Mouse (Mus musculus): ENCODE results near the gene Kif28.
"Not testable (repeated sequence)": the region's sequence is repeated elsewhere in the genome, so short reads cannot be mapped to it uniquely, and the experiment has no call there.

Kif28 gene

GRCm38 (mm10) chr1:179682753-179683152 is 62.3 kb downstream of the Kif28 start:
- not testable (repeated sequence) for H3K36me3 ChIP-seq (ENCODE audit: control insufficient read depth, insufficient read depth, low read length, poor library complexity, severe bottlenecking); DNase-seq (ENCODE audit: low read depth, low spot score)

GRCm38 (mm10) chr1:179679326-179679725 is 65.7 kb downstream of the Kif28 start:
- H3K36me3 ChIP-seq (ENCODE audit: control insufficient read depth, insufficient read depth, low read length, poor library complexity, severe bottlenecking): no peaks in the 10 kb centered on the region
- DNase-seq (ENCODE audit: low read depth, low spot score): no peak
- H3K27me3 ChIP-seq (ENCODE audit: control insufficient read depth, insufficient read depth, low read length, poor library complexity, severe bottlenecking): no peaks in the 10 kb centered on the region

More at GRCm38 (mm10) chr1:179682753-179683152, 62.3 kb downstream of the Kif28 start:
- H3K27me3 ChIP-seq (ENCODE audit: control insufficient read depth, insufficient read depth, low read length, poor library complexity, severe bottlenecking): not testable (repeated sequence)

GRCm38 (mm10) chr1:179677031-179677430 is 68.0 kb downstream of the Kif28 start:
- H3K36me3 ChIP-seq (ENCODE audit: control insufficient read depth, insufficient read depth, low read length, poor library complexity, severe bottlenecking): no peaks in the 10 kb centered on the region
- DNase-seq (ENCODE audit: low read depth, low spot score): no peak
- no peaks in the 10 kb centered on the region for H3K27me3 ChIP-seq (ENCODE audit: control insufficient read depth, insufficient read depth, low read length, poor library complexity, severe bottlenecking)

- DNase-seq (ENCODE audit: low read depth, low spot score): no peak
- Histone ChIP-seq H3K27me3 (ENCODE audit: control insufficient read depth, insufficient read depth, low read length, poor library complexity, severe bottlenecking) (no peaks in the 10 kb centered on the region), H3K36me3 (ENCODE audit: control insufficient read depth, insufficient read depth, low read length, poor library complexity, severe bottlenecking) (no peaks in the 10 kb centered on the region)
Observed at GRCm38 (mm10) chr1:179674355-179674754, 70.7 kb downstream of the Kif28 start.

GRCm38 (mm10) chr1:179668836-179669537 is 76.1 kb downstream of the Kif28 start:
- no peaks in the 10 kb centered on the region for H3K36me3 ChIP-seq (ENCODE audit: control insufficient read depth, insufficient read depth, low read length, poor library complexity, severe bottlenecking)
- peak; percentile 26 for DNase-seq (ENCODE audit: low read depth, low spot score)
- H3K27me3 ChIP-seq (ENCODE audit: control insufficient read depth, insufficient read depth, low read length, poor library complexity, severe bottlenecking): no peaks in the 10 kb centered on the region

- peak; percentile 84 for DNase-seq (ENCODE audit: low read depth, low spot score)
- Histone ChIP-seq H3K27me3 (ENCODE audit: control insufficient read depth, insufficient read depth, low read length, poor library complexity, severe bottlenecking) (no peaks in the 10 kb centered on the region), H3K36me3 (ENCODE audit: control insufficient read depth, insufficient read depth, low read length, poor library complexity, severe bottlenecking) (no peaks in the 10 kb centered on the region)
Observed at GRCm38 (mm10) chr1:179668013-179668805, 76.9 kb downstream of the Kif28 start, which contains the start of gene Sccpdh. Sccpdh (plus strand) TSS chr1:179668210.

GRCm38 (mm10) chr1:179667450-179667849 is 77.6 kb downstream of the Kif28 start:
- DNase-seq (ENCODE audit: low read depth, low spot score): no peak
- H3K36me3 ChIP-seq (ENCODE audit: control insufficient read depth, insufficient read depth, low read length, poor library complexity, severe bottlenecking): no peaks in the 10 kb centered on the region
- H3K27me3 ChIP-seq (ENCODE audit: control insufficient read depth, insufficient read depth, low read length, poor library complexity, severe bottlenecking): no peaks in the 10 kb centered on the region

- Histone ChIP-seq H3K27me3 (ENCODE audit: control insufficient read depth, insufficient read depth, low read length, poor library complexity, severe bottlenecking) (no peaks in the 10 kb centered on the region), H3K36me3 (ENCODE audit: control insufficient read depth, insufficient read depth, low read length, poor library complexity, severe bottlenecking) (no peaks in the 10 kb centered on the region)
- DNase-seq (ENCODE audit: low read depth, low spot score): no peak
Observed at GRCm38 (mm10) chr1:179666971-179667370, 78.1 kb downstream of the Kif28 start.

GRCm38 (mm10) chr1:179664309-179664930 is 80.7 kb downstream of the Kif28 start:
- no peaks in the 10 kb centered on the region for H3K27me3 ChIP-seq (ENCODE audit: control insufficient read depth, insufficient read depth, low read length, poor library complexity, severe bottlenecking)
- no peak for DNase-seq (ENCODE audit: low read depth, low spot score)
- H3K36me3 ChIP-seq (ENCODE audit: control insufficient read depth, insufficient read depth, low read length, poor library complexity, severe bottlenecking): no peaks in the 10 kb centered on the region

- H3K27me3 ChIP-seq (ENCODE audit: control insufficient read depth, insufficient read depth, low read length, poor library complexity, severe bottlenecking): no peaks in the 10 kb centered on the region
- no peaks in the 10 kb centered on the region for H3K36me3 ChIP-seq (ENCODE audit: control insufficient read depth, insufficient read depth, low read length, poor library complexity, severe bottlenecking)
- no peak for DNase-seq (ENCODE audit: low read depth, low spot score)
Observed at GRCm38 (mm10) chr1:179663065-179663464, 82.0 kb downstream of the Kif28 start.

GRCm38 (mm10) chr1:179651224-179651623 is 93.8 kb downstream of the Kif28 start:
- no peaks in the 10 kb centered on the region for H3K36me3 ChIP-seq (ENCODE audit: control insufficient read depth, insufficient read depth, low read length, poor library complexity, severe bottlenecking)
- DNase-seq (ENCODE audit: low read depth, low spot score): no peak
- no peaks in the 10 kb centered on the region; the same call in 1 of the 2 replicates for H3K27me3 ChIP-seq (ENCODE audit: control insufficient read depth, insufficient read depth, low read length, poor library complexity, severe bottlenecking)

- DNase-seq (ENCODE audit: low read depth, low spot score): no peak
- no peaks in the 10 kb centered on the region; the same call in 1 of the 2 replicates for H3K27me3 ChIP-seq (ENCODE audit: control insufficient read depth, insufficient read depth, low read length, poor library complexity, severe bottlenecking)
- no peaks in the 10 kb centered on the region for H3K36me3 ChIP-seq (ENCODE audit: control insufficient read depth, insufficient read depth, low read length, poor library complexity, severe bottlenecking)
Observed at GRCm38 (mm10) chr1:179650284-179650683, 94.8 kb downstream of the Kif28 start.

GRCm38 (mm10) chr1:179649324-179649723 is 95.7 kb downstream of the Kif28 start:
- DNase-seq (ENCODE audit: low read depth, low spot score): no peak
- no peaks in the 10 kb centered on the region; the same call in 1 of the 2 replicates for H3K27me3 ChIP-seq (ENCODE audit: control insufficient read depth, insufficient read depth, low read length, poor library complexity, severe bottlenecking)
- no peaks in the 10 kb centered on the region for H3K36me3 ChIP-seq (ENCODE audit: control insufficient read depth, insufficient read depth, low read length, poor library complexity, severe bottlenecking)

GRCm38 (mm10) chr1:179648678-179649077 is 96.4 kb downstream of the Kif28 start:
- H3K27me3 ChIP-seq (ENCODE audit: control insufficient read depth, insufficient read depth, low read length, poor library complexity, severe bottlenecking); DNase-seq (ENCODE audit: low read depth, low spot score): not testable (repeated sequence)

GRCm38 (mm10) chr1:179645980-179646268 is 99.1 kb downstream of the Kif28 start:
- no peaks in the 10 kb centered on the region; the same call in 1 of the 2 replicates for H3K27me3 ChIP-seq (ENCODE audit: control insufficient read depth, insufficient read depth, low read length, poor library complexity, severe bottlenecking)
- DNase-seq (ENCODE audit: low read depth, low spot score): no peak
- H3K36me3 ChIP-seq (ENCODE audit: control insufficient read depth, insufficient read depth, low read length, poor library complexity, severe bottlenecking): no peaks in the 10 kb centered on the region

More at GRCm38 (mm10) chr1:179648678-179649077, 96.4 kb downstream of the Kif28 start:
- not testable (repeated sequence) for H3K36me3 ChIP-seq (ENCODE audit: control insufficient read depth, insufficient read depth, low read length, poor library complexity, severe bottlenecking)

Data from splenic B cell, adult 2 months (primary cell).